Mouse (Mus musculus) neural tube, embryonic 12.5 days (tissue): ENCODE data around the gene Phactr4. TPM values are rescaled to one million over a fixed set of nuclear protein-coding genes. Genes with fewer than 3 reads are reported as not detected.
A peak's percentile ranks its signal among the peaks of the same experiment; 100 is the strongest.

Experiments used
- ATAC-seq: fragments of 200-750 bp; cut with Nextera tagmentation; 2 replicates; pipeline ENCODE4 v1.8.0; 2017; ENCODE audit warnings: low read depth, mild to moderate bottlenecking, moderate TSS enrichment, moderate library complexity; ENCODE audit not compliant: low FRiP score
- H3K27ac ChIP-seq: fragments of 300-500 bp; sonication (generic); 2 replicates; pipeline ENCODE4 v1.5.1; 2016
- H3K27me3 ChIP-seq: fragments of 300-500 bp; sonication (generic); replicated peaks from 2 replicates; pipeline ENCODE4 v1.6.1; 2016; ENCODE audit warnings: mild to moderate bottlenecking
- H3K36me3 ChIP-seq: fragments of 300-500 bp; sonication (generic); 2 replicates; pipeline ENCODE4 v1.6.1; 2016; ENCODE audit warnings: mild to moderate bottlenecking
- H3K4me1 ChIP-seq: fragments of 300-500 bp; sonication (generic); 2 replicates; pipeline ENCODE4 v1.6.1; 2016
- H3K4me2 ChIP-seq: fragments of 300-500 bp; sonication (generic); replicated peaks from 2 replicates; pipeline ENCODE4 v1.6.1; 2016; ENCODE audit warnings: mild to moderate bottlenecking
- H3K4me3 ChIP-seq: fragments of 300-500 bp; sonication (generic); 2 replicates; pipeline ENCODE4 v1.5.1; 2016
- H3K9ac ChIP-seq: fragments of 300-500 bp; sonication (generic); 2 replicates; pipeline ENCODE4 v1.6.1; 2016; ENCODE audit warnings: mild to moderate bottlenecking
- H3K9me3 ChIP-seq: fragments of 300-500 bp; sonication (generic); 2 replicates; pipeline ENCODE4 v1.6.1; 2016; ENCODE audit warnings: mild to moderate bottlenecking
- WGBS: fragments of 180-500 bp; shearing (Covaris S2); methylation state at CpG from one replicate; pipeline ENCODE4 v1.1.7; 2016; 5-methylcytosine and 5-hydroxymethylcytosine counted together
- polyA plus RNA-seq: library from polyadenylated mRNA; unstranded; fragments of >200 nt; fragmentation: Nextera tagmentation; extraction: Ambion mirVana; gene quantifications from 2 replicates; pipeline ENCODE4 v1.2.1, GENCODE M21; 2016

Gene Phactr4
- polyA plus RNA-seq, 1 experiment from 2014 or later, result 18.3 TPM

DNA sequence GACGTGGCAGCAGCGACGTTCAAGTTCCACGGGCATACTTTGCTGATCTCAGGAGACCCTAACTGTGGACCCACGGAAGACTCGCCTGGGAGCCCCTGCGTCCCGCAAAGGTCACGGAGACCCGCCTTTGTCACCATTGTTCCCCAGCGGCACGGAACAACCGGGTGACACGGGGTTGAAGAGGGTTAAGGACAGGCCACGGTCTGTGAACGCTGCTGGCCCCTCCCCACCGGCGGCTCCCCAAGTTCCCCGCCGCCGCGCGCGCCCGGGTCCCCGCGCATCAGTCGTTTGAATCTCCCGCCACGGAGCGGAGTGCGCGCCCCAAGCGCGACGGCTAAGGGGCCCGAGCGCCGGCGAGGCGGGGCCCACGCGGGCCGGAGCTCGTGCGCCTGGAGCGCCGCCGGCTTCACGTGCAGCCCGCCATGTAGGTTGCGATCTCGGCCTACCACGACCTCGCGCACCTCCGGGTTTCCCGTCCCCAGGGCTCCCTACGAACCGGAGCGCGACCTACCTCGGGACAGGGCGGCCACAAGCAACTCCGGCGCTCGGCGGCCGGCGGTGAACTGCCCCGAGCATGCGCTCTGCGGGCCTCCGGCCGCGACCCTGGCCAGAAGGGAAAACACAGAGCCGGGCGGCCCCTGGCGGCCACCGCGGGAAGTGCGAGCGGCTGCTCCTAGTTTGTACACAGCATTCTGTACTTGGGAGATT, 77.0 kb downstream of the Phactr4 start:
- Histone ChIP-seq H3K4me1 (peaks cover 21% of the 10 kb centered on the region), H3K9me3 (no peaks in the 10 kb centered on the region), H3K27ac (no peak overlapping the region), H3K4me2 (peak overlapping the region; percentile 99), H3K4me3 (peak overlapping the region; percentile 84), H3K9ac (peak overlapping the region; percentile 87), H3K27me3 (no peaks in the 10 kb centered on the region), H3K36me3 (0 out of 2 replicates have a peak, but pooled peaks cover 2% of the 10 kb centered on the region)
- WGBS, result under 1% methylated on average over 83 of the region's 83 CpGs
- peak; percentile 80 for ATAC-seq

DNA sequence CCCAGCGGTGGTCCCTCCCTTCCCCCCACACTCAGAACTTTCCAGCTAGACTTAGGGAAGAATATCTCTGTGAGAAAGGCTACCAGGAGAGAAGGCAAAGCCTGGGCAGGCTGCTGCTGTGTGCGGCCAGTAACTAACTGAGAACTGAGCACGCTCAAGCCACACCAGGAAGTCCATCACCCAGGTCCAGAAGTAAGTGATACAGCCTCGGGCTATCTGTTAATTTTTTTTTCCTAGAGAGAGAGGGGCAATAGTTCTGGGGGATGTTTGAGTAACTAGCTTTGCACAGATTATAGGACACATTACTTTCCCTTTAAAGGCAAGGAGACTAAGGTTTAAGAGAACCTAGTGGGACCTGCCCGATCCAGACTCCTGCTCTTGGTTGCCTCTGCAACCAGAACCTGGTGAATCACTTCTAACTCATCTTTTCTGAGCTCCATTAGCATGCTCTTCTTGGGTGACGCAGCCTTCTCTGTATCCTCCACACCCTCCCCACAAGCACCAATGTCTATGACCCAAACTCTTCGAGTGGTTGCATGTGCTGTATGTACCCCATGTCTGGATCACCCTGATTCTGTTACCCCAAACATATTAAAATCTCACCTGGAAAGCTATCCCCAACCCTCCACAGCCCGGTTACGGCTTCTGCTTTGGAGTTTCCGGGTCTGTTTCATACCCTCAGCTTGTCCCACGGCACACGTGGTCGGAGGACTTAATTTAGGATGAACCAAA, 77.7 kb downstream of the Phactr4 start:
- H3K4me2 ChIP-seq, result peak overlapping the region; percentile 99
- ATAC-seq, result 0 out of 2 replicates have a peak, but pooled peaks have one; percentile 8
- peak overlapping the region; percentile 84 for H3K4me3 ChIP-seq
- peak overlapping the region; percentile 87 for H3K9ac ChIP-seq
- H3K36me3 ChIP-seq, result peaks cover 5% of the 10 kb centered on the region
- 10% methylated on average over 13 of the region's 13 CpGs for WGBS
- H3K9me3 ChIP-seq, result no peaks in the 10 kb centered on the region
- H3K4me1 ChIP-seq, result peaks cover 21% of the 10 kb centered on the region
- H3K27me3 ChIP-seq, result no peaks in the 10 kb centered on the region
- no peak overlapping the region for H3K27ac ChIP-seq

DNA sequence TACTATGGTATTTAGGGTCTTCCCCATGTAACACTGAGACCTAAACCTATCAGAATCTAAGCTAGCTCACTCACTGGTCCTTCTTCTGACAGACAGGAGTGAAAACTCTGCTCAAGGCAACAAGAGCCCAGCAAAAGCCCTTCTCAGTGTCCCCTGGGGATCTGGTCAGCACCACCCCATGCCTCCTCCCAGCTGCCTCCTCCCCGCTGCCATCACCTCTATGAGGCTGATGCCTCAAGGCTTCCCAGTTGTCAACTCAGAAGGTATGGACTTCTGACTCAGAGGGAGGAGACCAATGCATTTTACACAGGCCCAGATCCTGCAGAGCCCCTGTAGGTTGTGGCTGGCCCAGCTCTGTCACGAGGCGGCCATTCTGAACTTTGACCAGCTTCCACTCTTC, 80.8 kb downstream of the Phactr4 start:
- Histone ChIP-seq H3K27me3 (no peaks in the 10 kb centered on the region), H3K36me3 (peaks cover 34% of the 10 kb centered on the region), H3K4me2 (no peak overlapping the region), H3K4me3 (no peak overlapping the region), H3K9me3 (no peaks in the 10 kb centered on the region), H3K9ac (no peak overlapping the region), H3K27ac (no peak overlapping the region), H3K4me1 (peaks cover 21% of the 10 kb centered on the region)
- ATAC-seq, result no peak
- WGBS, result 81% methylated on average over 3 of the region's 3 CpGs

DNA sequence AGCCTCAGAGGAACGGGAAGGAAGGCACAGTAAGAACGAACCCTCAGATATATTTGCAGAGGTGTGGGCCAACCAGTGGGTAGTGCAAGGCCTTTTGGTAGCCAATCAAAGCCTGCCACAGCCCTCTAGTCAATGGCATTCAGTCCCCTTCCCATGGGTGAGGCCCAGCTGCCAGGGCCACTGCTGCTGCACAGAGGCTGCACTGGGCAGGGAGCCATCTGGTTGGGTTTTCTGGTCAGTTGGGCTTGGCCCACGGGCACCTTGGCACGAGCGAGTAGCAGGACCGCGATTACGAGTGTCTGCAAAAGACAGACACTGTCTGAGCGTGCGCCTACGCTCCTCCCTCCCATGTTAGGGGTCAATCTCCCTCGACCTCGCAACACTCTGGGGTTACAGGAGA, 83.3 kb downstream of the Phactr4 start:
- H3K36me3 ChIP-seq, result peaks cover 58% of the 10 kb centered on the region
- 93% methylated on average over 13 of the region's 13 CpGs for WGBS

DNA sequence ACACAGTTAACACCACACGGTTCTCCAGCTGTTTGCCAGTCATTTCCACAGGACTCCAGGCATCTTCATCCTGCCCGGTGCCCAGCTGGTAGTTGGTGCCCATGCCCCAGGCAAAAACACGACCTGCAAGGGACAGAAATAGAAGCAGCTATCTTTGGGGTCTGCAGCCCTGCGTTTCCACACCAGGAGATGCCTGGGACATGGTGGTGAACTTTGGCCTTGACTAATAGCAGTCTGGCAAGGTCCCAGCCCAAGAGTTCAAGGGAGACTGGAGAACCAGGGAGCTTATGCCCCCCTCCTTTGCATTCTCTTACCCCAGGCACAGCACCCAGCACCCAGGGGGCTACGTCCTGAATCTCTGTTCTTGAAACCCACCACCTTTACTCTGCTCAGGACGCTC, 89.4 kb downstream of the Phactr4 start:
- no peak overlapping the region for H3K4me2 ChIP-seq
- ATAC-seq, result no peak
- H3K36me3 ChIP-seq, result peaks cover 57% of the 10 kb centered on the region
- H3K27me3 ChIP-seq, result no peaks in the 10 kb centered on the region
- H3K9me3 ChIP-seq, result no peaks in the 10 kb centered on the region
- WGBS, result 90% methylated on average over 6 of the region's 6 CpGs
- no peak overlapping the region for H3K9ac ChIP-seq
- H3K4me1 ChIP-seq, result peaks cover 16% of the 10 kb centered on the region; the same call in 1 of the 2 replicates
- H3K27ac ChIP-seq, result no peak overlapping the region
- H3K4me3 ChIP-seq, result no peak overlapping the region

More for the DNA sequence above, 83.3 kb downstream of the Phactr4 start:
- H3K4me3 ChIP-seq, result no peak overlapping the region
- no peak overlapping the region for H3K27ac ChIP-seq
- no peak overlapping the region for H3K4me2 ChIP-seq
- H3K27me3 ChIP-seq, result no peaks in the 10 kb centered on the region
- H3K9me3 ChIP-seq, result no peaks in the 10 kb centered on the region
- H3K9ac ChIP-seq, result no peak overlapping the region
- peaks cover 9% of the 10 kb centered on the region for H3K4me1 ChIP-seq
- ATAC-seq, result no peak

DNA sequence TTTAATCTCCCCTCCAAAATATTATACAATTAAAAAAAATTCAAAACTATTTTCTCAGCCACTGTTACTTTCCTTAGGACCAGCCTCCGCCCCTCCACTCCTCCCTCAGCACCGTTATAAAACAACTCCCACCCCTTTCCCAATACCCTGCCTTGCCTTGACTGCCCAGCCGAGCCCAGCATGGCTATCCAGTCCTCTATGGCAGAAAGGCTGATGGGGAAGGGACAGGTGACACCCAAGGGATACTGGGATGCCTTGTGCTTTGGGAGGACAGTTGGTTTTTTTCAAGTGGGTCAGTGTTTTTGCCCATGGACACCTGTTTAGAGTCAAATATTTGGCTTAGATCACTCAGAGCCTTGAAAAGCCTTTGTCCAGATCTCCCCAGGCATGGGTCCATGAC, 90.3 kb downstream of the Phactr4 start:
- no peak overlapping the region for H3K4me2 ChIP-seq
- peaks cover 16% of the 10 kb centered on the region; the same call in 1 of the 2 replicates for H3K4me1 ChIP-seq
- H3K27me3 ChIP-seq, result no peaks in the 10 kb centered on the region
- H3K9me3 ChIP-seq, result no peaks in the 10 kb centered on the region
- no peak overlapping the region for H3K4me3 ChIP-seq
- H3K9ac ChIP-seq, result no peak overlapping the region
- WGBS, result 65% methylated on average over 3 of the region's 3 CpGs
- no peak overlapping the region for H3K27ac ChIP-seq
- peaks cover 47% of the 10 kb centered on the region for H3K36me3 ChIP-seq
- ATAC-seq, result no peak

DNA sequence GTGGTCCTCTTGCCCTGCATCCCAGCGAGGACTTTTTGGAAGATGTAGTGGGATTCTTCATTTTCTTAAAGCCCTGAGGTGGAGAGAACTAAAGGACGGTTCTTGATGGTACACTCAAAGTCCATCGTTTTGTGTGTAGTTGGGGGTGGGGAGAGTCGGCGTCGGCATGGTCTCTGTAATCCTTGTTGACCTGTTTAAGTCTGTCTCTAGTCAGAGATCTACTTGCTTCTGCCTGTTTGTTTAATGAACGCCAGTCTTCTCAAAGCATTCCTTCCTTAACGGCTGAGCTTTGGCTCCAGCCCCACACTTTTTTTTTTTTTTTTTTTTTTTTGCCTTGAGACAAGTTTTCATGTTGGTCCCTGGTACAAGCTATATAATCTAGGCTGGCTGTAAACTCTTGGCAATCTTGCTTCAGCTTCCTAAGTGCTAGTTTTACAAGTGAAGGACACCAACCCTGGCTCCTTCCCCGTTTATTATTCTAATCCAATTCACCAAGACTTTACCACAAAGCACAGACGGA, 92.4 kb downstream of the Phactr4 start:
- Histone ChIP-seq H3K27me3 (no peaks in the 10 kb centered on the region), H3K27ac (no peak overlapping the region), H3K9me3 (no peaks in the 10 kb centered on the region), H3K9ac (peak overlapping the region; percentile 87), H3K4me2 (peak overlapping the region; percentile 76), H3K4me3 (peak overlapping the region; percentile 73), H3K36me3 (peaks cover 38% of the 10 kb centered on the region), H3K4me1 (peaks cover 16% of the 10 kb centered on the region; the same call in 1 of the 2 replicates)
- WGBS, result 7% methylated on average over 10 of the region's 10 CpGs
- peak; percentile 27; the same call in 1 of the 2 replicates for ATAC-seq

DNA sequence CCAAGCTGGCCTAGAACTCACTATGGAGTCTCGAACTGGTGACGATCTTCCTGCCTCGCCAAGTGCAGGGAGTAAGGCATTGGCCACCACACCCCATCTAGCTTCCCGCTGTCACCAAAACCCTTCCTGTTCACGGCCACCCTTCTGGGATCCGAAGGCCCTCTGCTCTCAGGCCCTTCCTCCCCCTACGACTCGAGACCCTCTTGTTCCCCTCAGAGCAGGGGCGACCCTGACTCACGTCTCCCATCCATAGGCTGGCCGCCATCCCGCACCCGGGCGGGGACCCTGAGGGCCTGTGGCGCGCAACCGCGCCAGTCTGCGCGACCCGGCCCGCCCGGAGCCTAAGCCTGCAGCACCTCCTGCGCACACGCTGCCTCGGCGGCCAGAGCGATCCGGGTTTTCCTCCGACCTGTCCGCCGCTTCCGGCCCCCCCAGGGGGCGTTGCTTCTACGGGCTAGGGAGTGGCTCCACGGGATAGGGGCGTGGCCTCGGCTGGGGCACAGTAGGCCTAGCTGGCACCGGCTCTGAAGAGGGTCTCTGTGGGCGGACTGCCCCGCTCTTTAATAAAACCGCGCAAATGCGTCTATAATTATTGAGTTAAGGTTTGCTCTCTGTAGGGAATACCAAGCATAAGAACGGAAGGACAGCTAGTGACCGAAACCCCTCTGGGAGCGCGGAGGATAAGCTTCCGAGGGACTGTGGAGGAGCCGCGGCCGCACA, 93.0 kb downstream of the Phactr4 start, which contains the start of gene Trnau1ap:
Trnau1ap (minus strand) TSS at position 424 of the 720 bp plus-strand sequence.
- Histone ChIP-seq H3K4me3 (peak within 1 kb of the TSS; percentile 73), H3K36me3 (peaks cover 38% of the 10 kb centered on the region), H3K4me1 (peaks cover 16% of the 10 kb centered on the region; the same call in 1 of the 2 replicates), H3K9me3 (no peaks in the 10 kb centered on the region), H3K27ac (peak within 1 kb of the TSS; percentile 46), H3K4me2 (peak within 1 kb of the TSS; percentile 76), H3K9ac (peak within 1 kb of the TSS; percentile 87), H3K27me3 (no peaks in the 10 kb centered on the region)
- WGBS, result under 1% methylated on average over 52 of the region's 52 CpGs
- peak; percentile 97 for ATAC-seq

DNA sequence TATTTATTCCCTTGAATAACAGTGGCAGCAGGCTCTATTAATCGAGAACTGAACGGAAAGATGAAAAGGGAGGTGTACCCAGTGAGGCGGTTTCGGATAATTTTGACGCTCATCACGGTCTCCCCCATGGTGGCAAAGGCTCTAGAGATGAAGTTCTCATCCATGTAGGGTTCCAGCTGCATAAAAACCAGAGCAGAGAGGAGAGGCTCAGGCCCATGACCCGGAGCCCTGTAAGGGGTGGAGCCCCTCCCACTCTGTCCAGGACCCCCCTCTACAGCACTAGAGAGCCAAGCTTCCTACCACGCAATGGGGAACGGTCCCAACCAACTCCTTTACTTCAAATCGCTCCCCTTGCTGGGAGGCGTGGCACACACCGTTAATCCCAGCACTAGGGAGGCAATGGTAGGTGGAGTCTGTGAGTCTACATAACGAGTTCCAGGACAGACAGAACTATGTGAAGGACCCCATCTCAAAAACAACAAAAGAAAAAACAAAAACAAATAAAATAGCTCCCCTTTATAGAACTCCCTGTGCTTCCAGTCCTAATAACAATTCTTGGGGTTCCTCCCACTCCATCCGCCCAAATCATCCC, 93.8 kb downstream of the Phactr4 start:
- 51% methylated on average over 14 of the region's 14 CpGs for WGBS

DNA sequence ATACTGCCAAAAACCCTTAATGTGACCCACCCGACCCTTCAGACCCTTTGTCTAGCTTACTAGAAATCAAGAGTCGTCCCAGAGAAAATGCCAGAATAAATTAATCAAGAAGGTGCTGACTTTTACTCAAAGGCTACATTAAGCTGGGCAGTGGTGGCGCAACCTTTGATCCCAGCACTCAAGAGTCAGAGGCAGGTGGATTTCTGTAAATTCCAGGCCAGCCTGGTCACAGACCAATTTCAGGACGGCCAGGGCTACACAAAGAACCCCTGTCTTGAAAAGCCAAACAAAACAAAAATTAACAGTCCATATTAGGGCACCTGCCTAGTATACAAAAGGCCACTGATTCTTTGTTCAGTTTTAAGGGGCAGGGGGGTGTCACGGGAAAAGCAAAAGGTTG, 95.8 kb downstream of the Phactr4 start:
- WGBS, result 77% methylated on average over 5 of the region's 5 CpGs
- H3K36me3 ChIP-seq, result peaks cover 36% of the 10 kb centered on the region

More for the DNA sequence above, 93.8 kb downstream of the Phactr4 start:
- Histone ChIP-seq H3K36me3 (peaks cover 38% of the 10 kb centered on the region), H3K27me3 (no peaks in the 10 kb centered on the region), H3K4me2 (peak overlapping the region; percentile 76), H3K4me3 (peak overlapping the region; percentile 73), H3K27ac (no peak overlapping the region), H3K4me1 (peaks cover 16% of the 10 kb centered on the region; the same call in 1 of the 2 replicates), H3K9me3 (no peaks in the 10 kb centered on the region), H3K9ac (peak overlapping the region; percentile 87)
- no peak for ATAC-seq

DNA sequence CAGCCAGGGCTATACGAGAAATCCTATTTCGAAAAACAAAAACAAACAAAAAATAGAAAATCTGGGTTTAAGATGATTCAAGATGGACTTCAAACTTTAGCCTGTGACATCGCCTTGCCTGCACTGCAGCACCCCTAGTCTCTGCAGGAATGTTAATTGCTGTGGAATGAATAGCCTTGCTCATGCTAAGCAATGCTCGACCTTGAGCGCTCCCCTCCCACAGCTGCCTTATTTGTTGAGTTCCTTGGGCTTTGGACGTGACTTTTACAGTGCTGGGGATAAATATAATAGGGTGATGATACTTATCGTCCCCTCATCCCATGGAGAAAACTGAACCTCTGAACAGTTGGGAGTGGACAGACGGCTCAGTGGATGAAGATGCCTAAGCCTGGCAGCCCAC, 106.6 kb downstream of the Phactr4 start:
- 86% methylated on average over 8 of the region's 8 CpGs for WGBS
- Histone ChIP-seq H3K36me3 (peaks cover 78% of the 10 kb centered on the region), H3K9ac (no peak overlapping the region), H3K27ac (no peak overlapping the region), H3K4me1 (no peaks in the 10 kb centered on the region), H3K9me3 (no peaks in the 10 kb centered on the region), H3K4me2 (no peak overlapping the region), H3K27me3 (no peaks in the 10 kb centered on the region), H3K4me3 (no peak overlapping the region)
- no peak for ATAC-seq

More for the DNA sequence above, 95.8 kb downstream of the Phactr4 start:
- H3K4me2 ChIP-seq, result no peak overlapping the region
- H3K4me3 ChIP-seq, result no peak overlapping the region
- no peaks in the 10 kb centered on the region for H3K9me3 ChIP-seq
- H3K27ac ChIP-seq, result no peak overlapping the region
- H3K4me1 ChIP-seq, result peaks cover 16% of the 10 kb centered on the region; the same call in 1 of the 2 replicates
- H3K9ac ChIP-seq, result no peak overlapping the region
- H3K27me3 ChIP-seq, result no peaks in the 10 kb centered on the region
- ATAC-seq, result no peak
